Mouse (Mus musculus) liver, adult 2 months (tissue): Measurements from ENCODE around the gene Olfml1.
A peak's percentile ranks its signal among the peaks of the same experiment; 100 is the strongest.

ENCODE experiments used
- CTCF ChIP-seq: fragments of 200-500 bp; IDR thresholded peaks from 2 replicates; pipeline ENCODE4 v1.5.1; 2011; ENCODE audit warnings: low read depth, low read length, control low read depth
- POLR2A ChIP-seq: fragments of 200-500 bp; IDR thresholded peaks from 2 replicates; pipeline ENCODE4 v1.6.1; 2011; ENCODE audit warnings: low read length, control low read depth; ENCODE audit not compliant: insufficient read depth; ENCODE audit errors: extremely low read depth

- TF ChIP-seq CTCF = peak; percentile 15; the same call in 1 of the 2 replicates
- no peak for TF ChIP-seq POLR2A
Observed at GRCm38 (mm10) chr7:107568971-107569370, 1.7 kb downstream of the Olfml1 start.
